Mouse (Mus musculus) heart, adult 2 months (tissue): ENCODE measurements around the gene Bcl11a. TPM values are rescaled to one million over a fixed set of nuclear protein-coding genes. Genes with fewer than 3 reads are reported as not detected.

Experiments used
- DNase-seq, 2 experiments: peaks; one replicate each; pipeline ENCODE4 v3.0.0; 2021
- H3K27ac ChIP-seq: fragments of 200-600 bp; 2 replicates; pipeline ENCODE4 v1.8.1; 2022
- H3K27me3 ChIP-seq: fragments of 200-500 bp; 2 replicates; pipeline ENCODE4 v1.6.1; 2012; ENCODE audit warnings: mild to moderate bottlenecking, low read length, inconsistent platforms, mixed read lengths; ENCODE audit not compliant: control insufficient read depth, insufficient read depth
- H3K36me3 ChIP-seq: fragments of 200-500 bp; 2 replicates; pipeline ENCODE4 v1.6.1; 2012; ENCODE audit warnings: low read length, inconsistent platforms; ENCODE audit not compliant: control insufficient read depth, insufficient read depth
- H3K4me1 ChIP-seq: fragments of 200-500 bp; 2 replicates; pipeline ENCODE4 v1.6.1; 2011; ENCODE audit warnings: low read length; ENCODE audit not compliant: control insufficient read depth, insufficient read depth
- H3K4me3 ChIP-seq: fragments of 200-600 bp; 2 replicates; pipeline ENCODE4 v1.8.1; 2022
- H3K79me2 ChIP-seq: fragments of 200-500 bp; replicated peaks from 2 replicates; pipeline ENCODE4 v1.6.1; 2012; ENCODE audit warnings: mild to moderate bottlenecking, inconsistent platforms, low read length, moderate library complexity, mixed read lengths; ENCODE audit not compliant: control insufficient read depth, insufficient read depth
- H3K9ac ChIP-seq: fragments of 200-500 bp; 2 replicates; pipeline ENCODE4 v1.6.1; 2012; ENCODE audit warnings: low read depth, mild to moderate bottlenecking, control low read depth, inconsistent platforms, low read length, mixed read lengths
- CTCF ChIP-seq: fragments of 200-600 bp; IDR thresholded peaks from 2 replicates; pipeline ENCODE4 v1.8.1; 2022; ENCODE audit warnings: antibody characterized with exemption, mild to moderate bottlenecking, moderate library complexity
- EP300 ChIP-seq: fragments of 200-500 bp; IDR thresholded peaks from 2 replicates; pipeline ENCODE4 v1.6.1; 2011; ENCODE audit warnings: low read depth, low read length, control low read depth; ENCODE audit not compliant: insufficient read depth
- POLR2A ChIP-seq: fragments of 200-500 bp; IDR thresholded peaks from 2 replicates; pipeline ENCODE4 v1.6.1; 2011; ENCODE audit warnings: mild to moderate bottlenecking, low read depth, low read length, control low read depth; ENCODE audit not compliant: insufficient read depth
- WGBS: fragments of 180-500 bp; shearing (Covaris S2); methylation state at CpG from one replicate; pipeline ENCODE4 v1.1.7; 2018; 5-methylcytosine and 5-hydroxymethylcytosine counted together
- intact Hi-C: fragments of 180-260 bp; cut with DNase I; formaldehyde crosslinking; loops from one replicate; pipeline ENCODE4 v1.15.1; 2025
- polyA plus RNA-seq: library from polyadenylated mRNA; depleted of rRNA; stranded (reverse); fragments of >200 nt; gene quantifications from 2 replicates; pipeline ENCODE4 v1.2.3, GENCODE M21; 2012
- total RNA-seq, 2 experiments: library from RNA; stranded (reverse); gene quantifications; 2 replicates each; pipeline ENCODE4 v1.2.3; 2021

The Bcl11a gene
- total and polyA plus RNA-seq, 3 experiments = 1.1 to 4.2 (median 2.4) TPM

DNA sequence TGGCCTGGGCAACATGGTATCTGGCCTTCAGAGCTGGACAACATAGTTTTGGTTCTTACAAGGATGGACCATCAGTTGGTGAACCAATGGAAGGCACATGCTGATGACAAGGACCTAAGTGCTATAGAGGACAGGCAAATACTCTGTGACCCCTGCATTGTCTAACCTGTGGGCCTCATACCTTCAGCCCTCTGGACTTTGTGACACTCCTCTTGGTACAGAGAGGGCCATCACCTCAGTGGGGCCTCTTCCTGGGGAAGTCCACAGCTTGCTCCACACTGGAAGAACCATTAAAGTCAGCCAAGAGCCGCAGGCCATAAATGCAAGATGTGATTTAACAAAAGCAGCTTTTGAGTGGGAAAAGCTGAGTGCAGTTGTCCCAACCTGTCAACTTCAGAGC is 68.6 kb downstream of the Bcl11a start:
- Histone ChIP-seq H3K4me3 (no peak overlapping the region), H3K4me1 (no peaks in the 10 kb centered on the region), H3K9ac (no peak overlapping the region), H3K79me2 (no peaks in the 10 kb centered on the region), H3K27ac (no peak overlapping the region), H3K36me3 (no peaks in the 10 kb centered on the region), H3K27me3 (no peaks in the 10 kb centered on the region)
- WGBS = 87% methylated on average over 1 of the region's 1 CpGs
- TF ChIP-seq EP300 (no peak), CTCF (no peak), POLR2A (no peak)
- no peak for DNase-seq
- intact Hi-C loops = no loop called here

DNA sequence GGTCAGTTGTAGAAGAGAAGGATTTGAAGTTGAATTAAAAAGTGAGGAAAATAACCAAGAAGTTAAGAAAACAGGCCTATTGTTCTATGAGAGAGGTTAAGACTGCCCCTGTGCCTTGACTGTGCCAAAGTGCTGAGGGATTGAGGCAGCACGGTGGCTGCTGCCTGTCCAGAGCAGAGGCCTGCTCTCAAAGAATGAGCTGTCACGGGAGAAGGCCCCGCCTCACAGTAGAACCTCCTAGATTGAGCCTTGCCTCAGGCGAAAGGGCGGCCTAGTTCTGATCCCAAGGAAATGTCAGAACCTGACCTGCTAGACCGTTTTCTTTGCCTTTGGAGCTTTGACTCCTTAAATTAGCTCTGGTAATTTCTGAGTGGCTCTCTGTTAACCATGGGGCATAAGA is 69.8 kb downstream of the Bcl11a start:
- WGBS = 84% methylated on average over 6 of the region's 6 CpGs
- intact Hi-C loops = no loop called here
- no peaks in the 10 kb centered on the region for H3K36me3 ChIP-seq
- H3K9ac ChIP-seq = no peak overlapping the region
- TF ChIP-seq CTCF (no peak), EP300 (no peak), POLR2A (no peak)
- no peaks in the 10 kb centered on the region for H3K27me3 ChIP-seq
- no peaks in the 10 kb centered on the region for H3K4me1 ChIP-seq
- H3K79me2 ChIP-seq = no peaks in the 10 kb centered on the region
- DNase-seq = no peak
- H3K4me3 ChIP-seq = no peak overlapping the region
- no peak overlapping the region for H3K27ac ChIP-seq

DNA sequence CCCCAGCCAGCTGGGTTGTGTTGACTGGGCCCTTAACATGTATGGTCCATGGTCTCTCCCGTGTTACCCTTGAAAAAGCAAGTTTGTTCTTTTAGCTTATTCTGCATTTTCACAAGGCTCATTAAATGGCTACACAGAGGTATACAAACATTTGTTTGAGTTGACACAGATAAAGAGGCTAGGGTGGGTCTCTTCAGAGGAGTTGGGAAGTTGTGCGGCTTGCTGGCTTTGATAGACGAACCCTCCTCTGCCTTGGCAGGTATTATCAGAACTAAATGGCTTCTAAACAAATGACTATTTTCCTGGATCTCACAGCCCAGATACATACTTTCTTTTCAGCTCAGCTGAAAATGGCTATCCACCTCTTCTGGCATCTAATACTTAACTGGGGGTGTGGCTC is 70.7 kb downstream of the Bcl11a start:
- Histone ChIP-seq H3K27me3 (no peaks in the 10 kb centered on the region), H3K4me3 (no peak overlapping the region), H3K79me2 (no peaks in the 10 kb centered on the region), H3K27ac (no peak overlapping the region), H3K36me3 (no peaks in the 10 kb centered on the region), H3K9ac (no peak overlapping the region), H3K4me1 (no peaks in the 10 kb centered on the region)
- intact Hi-C loops = no loop called here
- DNase-seq = no peak
- TF ChIP-seq CTCF (no peak), POLR2A (no peak), EP300 (no peak)
- 92% methylated on average over 3 of the region's 3 CpGs for WGBS

DNA sequence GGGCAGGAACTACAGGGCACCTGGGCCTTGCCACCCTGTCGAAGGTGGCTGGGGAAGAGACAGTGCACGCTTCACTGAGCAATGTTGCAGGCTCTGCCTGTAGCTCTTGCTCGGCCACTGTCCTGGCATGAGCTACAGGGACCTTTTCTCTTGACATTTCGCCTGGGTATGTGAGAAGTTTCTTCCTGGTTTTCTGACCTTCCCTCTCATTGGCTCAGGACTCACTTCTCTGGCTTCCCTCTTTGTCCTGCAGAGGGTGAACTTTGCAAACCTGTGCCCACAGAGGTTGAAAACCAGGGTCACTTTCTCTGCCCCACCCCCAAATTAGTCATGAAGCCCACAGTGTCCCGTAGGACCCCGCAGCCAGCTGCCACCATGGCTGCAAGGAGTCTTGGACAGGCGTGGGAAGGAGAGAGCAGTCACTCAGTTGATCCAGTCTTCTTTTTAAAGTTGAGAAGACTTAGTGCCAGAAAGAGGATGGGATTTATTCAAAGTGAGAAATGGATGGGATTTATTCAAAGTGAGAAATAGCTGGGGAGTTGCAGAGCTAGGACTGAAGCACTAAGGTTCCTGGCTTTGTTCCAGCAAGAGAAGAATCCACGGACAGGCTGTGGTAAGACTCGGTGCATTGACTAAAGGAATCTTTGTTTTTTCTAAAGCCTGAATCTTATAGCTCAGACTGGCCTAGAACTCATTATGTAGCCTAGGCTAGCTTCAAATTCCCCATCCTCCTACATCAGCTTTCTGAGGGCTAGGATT is 71.8 kb downstream of the Bcl11a start:
- H3K27me3 ChIP-seq = no peaks in the 10 kb centered on the region
- H3K4me1 ChIP-seq = no peaks in the 10 kb centered on the region
- TF ChIP-seq EP300 (no peak), POLR2A (no peak), CTCF (no peak)
- H3K4me3 ChIP-seq = no peak overlapping the region
- DNase-seq = no peak
- no peaks in the 10 kb centered on the region for H3K79me2 ChIP-seq
- WGBS = 69% methylated on average over 9 of the region's 9 CpGs
- H3K9ac ChIP-seq = no peak overlapping the region
- no peaks in the 10 kb centered on the region for H3K36me3 ChIP-seq
- no peak overlapping the region for H3K27ac ChIP-seq
- intact Hi-C loops = no loop called here

DNA sequence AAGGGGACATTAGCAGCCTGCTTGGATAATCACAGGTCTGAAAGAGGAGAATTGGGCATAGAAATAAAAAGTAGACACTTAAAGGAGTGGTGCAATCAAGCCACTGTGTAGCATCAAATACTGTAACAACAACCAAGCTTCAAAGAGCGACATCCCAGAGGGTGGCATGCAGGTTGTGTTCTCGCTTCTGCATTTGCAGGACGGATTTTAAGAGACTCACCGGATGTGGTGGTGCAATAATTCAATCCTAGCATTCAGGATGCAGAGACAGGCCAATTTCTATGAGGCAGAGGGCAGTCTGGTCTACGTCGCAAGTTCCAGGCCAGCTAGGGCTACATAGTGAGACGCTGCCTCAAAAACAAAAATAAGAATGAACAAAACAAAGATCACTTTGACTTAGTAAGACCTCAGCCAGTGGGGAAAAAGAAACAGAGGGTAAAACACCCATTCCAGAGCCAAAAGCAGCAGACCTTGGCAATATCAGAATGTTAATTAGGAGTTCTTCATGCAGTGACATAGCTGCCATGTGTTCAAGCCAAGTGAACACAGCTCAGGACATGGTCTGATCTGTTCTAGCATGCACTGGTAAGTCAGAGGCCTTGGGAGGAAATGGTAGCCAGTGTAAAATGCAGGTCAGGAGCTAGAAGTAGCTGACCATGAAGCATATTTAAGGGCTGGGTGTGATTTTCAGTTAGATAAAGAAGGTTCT is 74.4 kb downstream of the Bcl11a start:
- WGBS = 88% methylated on average over 7 of the region's 7 CpGs
- intact Hi-C loops = no loop called here
- no peak overlapping the region for H3K27ac ChIP-seq
- H3K36me3 ChIP-seq = no peaks in the 10 kb centered on the region
- no peaks in the 10 kb centered on the region for H3K4me1 ChIP-seq
- DNase-seq = no peak
- H3K79me2 ChIP-seq = no peaks in the 10 kb centered on the region
- no peak for TF ChIP-seq EP300
- TF ChIP-seq POLR2A = no peak
- TF ChIP-seq CTCF = no peak
- no peaks in the 10 kb centered on the region for H3K27me3 ChIP-seq
- no peak overlapping the region for H3K4me3 ChIP-seq
- H3K9ac ChIP-seq = no peak overlapping the region

DNA sequence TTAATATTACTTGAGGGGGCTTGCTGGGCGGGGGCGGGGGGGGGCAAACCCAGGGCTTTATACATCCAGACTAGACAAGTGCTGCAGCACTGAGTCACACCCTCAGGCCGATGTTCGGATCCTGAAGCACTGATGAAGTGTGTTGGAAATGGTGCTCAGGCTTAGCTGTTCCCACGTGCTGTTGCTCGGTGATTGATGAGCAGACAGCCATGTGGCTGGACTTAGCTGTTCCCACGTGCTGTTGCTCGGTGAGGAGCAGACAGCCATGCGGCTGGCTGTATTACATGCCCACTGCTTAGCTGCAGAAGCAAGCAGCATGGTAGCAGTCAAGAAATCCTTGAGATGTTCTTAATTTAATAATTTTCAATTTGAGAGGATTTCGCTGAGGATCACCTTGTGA is 75.2 kb downstream of the Bcl11a start:
- H3K27ac ChIP-seq = no peak overlapping the region
- TF ChIP-seq CTCF (no peak), EP300 (no peak), POLR2A (no peak)
- no peak overlapping the region for H3K9ac ChIP-seq
- H3K4me3 ChIP-seq = no peak overlapping the region
- H3K4me1 ChIP-seq = no peaks in the 10 kb centered on the region
- no peaks in the 10 kb centered on the region for H3K36me3 ChIP-seq
- no peaks in the 10 kb centered on the region for H3K27me3 ChIP-seq
- H3K79me2 ChIP-seq = no peaks in the 10 kb centered on the region
- intact Hi-C loops = no loop called here
- 74% methylated on average over 10 of the region's 10 CpGs for WGBS
- no peak for DNase-seq
